Mouse (Mus musculus): ENCODE results near the gene Scarb1.

DNA sequence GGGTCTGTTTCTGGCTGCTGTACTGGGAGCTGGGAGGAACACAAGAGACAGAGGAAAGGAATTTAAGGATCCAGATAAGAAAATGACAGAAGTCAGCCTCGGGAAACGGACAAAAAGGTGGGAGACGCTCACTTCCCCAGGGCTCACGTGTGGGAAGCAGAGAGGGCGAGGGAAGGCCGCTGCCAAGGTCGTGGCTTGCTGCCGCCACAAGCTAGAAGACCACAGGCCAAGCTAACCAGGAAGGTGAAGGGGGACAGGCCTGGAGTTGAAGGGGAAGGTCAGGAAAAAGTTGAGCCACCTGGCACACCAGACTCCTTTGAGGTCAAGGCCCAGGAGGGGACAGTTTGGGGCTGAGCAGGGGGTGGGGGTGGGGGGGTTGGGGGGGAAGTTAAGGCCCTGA is 10.2 kb downstream of the Scarb1 start:
- TF ChIP-seq POLR2A (IDR thresholded peaks at IDR 0.05; ENCODE audit: low read depth, low read length), result no peak
- TF ChIP-seq CTCF (IDR thresholded peaks at IDR 0.05; ENCODE audit: extremely low read depth, insufficient read depth, insufficient read length, insufficient replicate concordance), result no peak

Measured in spleen, adult 2 months (tissue).